Mouse (Mus musculus): ENCODE results near the gene Smim14.
A peak's percentile ranks its signal among the peaks of the same experiment; 100 is the strongest.

The Smim14 gene

GRCm38 (mm10) chr5:65401251-65401994, 135.6 kb downstream of the Smim14 start:
- DNase-seq (ENCODE audit: low spot score): peak; percentile 78
